8 mouse cellular contexts compared by ENCODE assay signal in genomic region chr1:164303821-164304220, GRCm38 (mm10). TPM values are rescaled to one million over a fixed set of nuclear protein-coding genes. Genes with fewer than 3 reads are reported as not detected.
DNase-seq lines count a peak whose midpoint lies in the region; ATAC-seq and TF ChIP-seq lines count a peak whose summit lies in the region.

Gene Nme7, plus strand, starts transcription at chr1:164304121.

- H3K4me1 ChIP-seq in hindbrain, embryonic 11.5 days (replicated peaks; ENCODE audit: control insufficient read depth, insufficient read depth, low read length) = no peaks in the 10 kb centered on the region
- peaks cover 24% of the 10 kb centered on the region for H3K4me1 ChIP-seq in liver, embryonic 15.5 days (replicated peaks)

- TF ChIP-seq CTCF in layer of hippocampus, adult 2 months (conservative IDR thresholded peaks at IDR 0.05) = no peak

- H3K4me3 ChIP-seq in layer of hippocampus, adult 2 months = no peak within 1 kb of the TSS
- no peak within 1 kb of the TSS for H3K4me3 ChIP-seq in hindbrain, embryonic 11.5 days (ENCODE audit: low read depth, low read length)
- no peak within 1 kb of the TSS for H3K4me3 ChIP-seq in liver, embryonic 15.5 days (replicated peaks)

- no peaks in the 10 kb centered on the region for H3K36me3 ChIP-seq in hindbrain, embryonic 11.5 days (ENCODE audit: control insufficient read depth, insufficient read depth, low read length)
- H3K36me3 ChIP-seq in liver, embryonic 15.5 days (replicated peaks) = peaks cover 41% of the 10 kb centered on the region

- H3K9me3 ChIP-seq in hindbrain, embryonic 11.5 days (ENCODE audit: control insufficient read depth, low read length) = no peaks in the 10 kb centered on the region
- no peaks in the 10 kb centered on the region for H3K9me3 ChIP-seq in liver, embryonic 15.5 days (replicated peaks)

- H3K9ac ChIP-seq in hindbrain, embryonic 11.5 days (ENCODE audit: low read depth, low read length) = no peak within 1 kb of the TSS
- H3K9ac ChIP-seq in liver, embryonic 15.5 days = no peak within 1 kb of the TSS

- intact Hi-C loops in gastrocnemius, postnatal 14 days (cut with DNase I; ENCODE audit: low total_unique reads) = no loop called here

- no peak within 1 kb of the TSS for H3K27ac ChIP-seq in layer of hippocampus, adult 2 months
- no peak within 1 kb of the TSS for H3K27ac ChIP-seq in hindbrain, embryonic 11.5 days (ENCODE audit: low read depth, low read length)
- no peak within 1 kb of the TSS for H3K27ac ChIP-seq in liver, embryonic 15.5 days (replicated peaks)

- no peak within 1 kb of the TSS for H3K4me2 ChIP-seq in hindbrain, embryonic 11.5 days (replicated peaks; ENCODE audit: low read depth, low read length)
- H3K4me2 ChIP-seq in liver, embryonic 15.5 days = no peak within 1 kb of the TSS

- H3K27me3 ChIP-seq in hindbrain, embryonic 11.5 days (ENCODE audit: control insufficient read depth, insufficient read depth, low read length) = no peaks in the 10 kb centered on the region
- no peaks in the 10 kb centered on the region for H3K27me3 ChIP-seq in liver, embryonic 15.5 days

- ATAC-seq in hindbrain, embryonic 11.5 days (ENCODE audit: low FRiP score) = no peak
- no peak for ATAC-seq in liver, embryonic 15.5 days (ENCODE audit: insufficient read depth)

- DNase-seq in layer of hippocampus, adult 2 months (ENCODE audit: low spot score in 2 of 2) = no peak
- DNase-seq in layer of hippocampus, adult 9-10 months (ENCODE audit: low spot score) = no peak
- DNase-seq in adrenal gland, postnatal 36 days = no peak
- no peak for DNase-seq in hindbrain, embryonic 11.5 days (ENCODE audit: low spot score)
- DNase-seq in cerebellum, postnatal 36 days = no peak
- DNase-seq in gastrocnemius, postnatal 14 days = no peak
- DNase-seq in urinary bladder, postnatal 25 days (ENCODE audit: low spot score) = no peak

- 91% methylated on average over 5 of the region's 5 CpGs for WGBS in hindbrain, embryonic 11.5 days
- WGBS in liver, embryonic 15.5 days (ENCODE audit: insufficient replicate concordance) = 90% methylated on average over 5 of the region's 5 CpGs

RNA-seq across cellular contexts. Expression of gene Nme7, which starts in this region (rescaled TPM):
- total RNA-seq in layer of hippocampus, adult 2 months (2021) = 10 to 100 TPM; 24.0 to 31.5 TPM
- total RNA-seq in adrenal gland, postnatal 36 days (2021) = 10 to 100 TPM; 13.2 to 19.8 TPM
- 30.4 and 32.8 TPM in 2 replicates for polyA plus RNA-seq in hindbrain, embryonic 11.5 days (2014; fragmentation: Nextera tagmentation; extraction: Ambion mirVana)
- 9.0 and 10.4 TPM in 2 replicates for polyA plus RNA-seq in liver, embryonic 15.5 days (2015; fragmentation: Nextera tagmentation; extraction: Ambion mirVana)
- 1 to 10 TPM; 3.0 to 3.1 TPM for total RNA-seq in gastrocnemius, postnatal 14 days (2021)
